Mouse (Mus musculus) lung, postnatal 0 days (tissue): Measurements from ENCODE around the gene 4930404N11Rik. TPM values are rescaled to one million over a fixed set of nuclear protein-coding genes. Genes with fewer than 3 reads are reported as not detected.

Experiments used
- ATAC-seq: fragments of 200-750 bp; cut with Nextera tagmentation; 2 replicates; pipeline ENCODE4 v1.8.0; 2017; ENCODE audit warnings: moderate library complexity
- DNase-seq: peaks from one replicate; pipeline ENCODE4 v3.0.0-alpha.2; 2016; ENCODE audit warnings: low spot score
- H3K27ac ChIP-seq: fragments of 300-500 bp; sonication (generic); 2 replicates; pipeline ENCODE4 v1.5.1; 2014; ENCODE audit warnings: antibody characterized with exemption, mild to moderate bottlenecking, low read length, mixed read lengths
- H3K27me3 ChIP-seq: fragments of 300-500 bp; sonication (generic); replicated peaks from 2 replicates; pipeline ENCODE4 v1.6.1; 2014; ENCODE audit warnings: low read length, mixed read lengths; ENCODE audit not compliant: insufficient read depth
- H3K36me3 ChIP-seq: fragments of 300-500 bp; sonication (generic); 2 replicates; pipeline ENCODE4 v1.6.1; 2014; ENCODE audit warnings: low read length, mixed read lengths; ENCODE audit not compliant: insufficient read depth
- H3K4me1 ChIP-seq: fragments of 300-500 bp; sonication (generic); 2 replicates; pipeline ENCODE4 v1.6.1; 2014; ENCODE audit warnings: antibody characterized with exemption, low read depth, low read length, mixed read lengths; ENCODE audit not compliant: insufficient read depth
- H3K4me2 ChIP-seq: fragments of 300-500 bp; sonication (generic); replicated peaks from 2 replicates; pipeline ENCODE4 v1.6.1; 2014; ENCODE audit warnings: low read depth, mild to moderate bottlenecking, low read length, moderate library complexity, mixed read lengths
- H3K4me3 ChIP-seq: fragments of 300-500 bp; sonication (generic); 2 replicates; pipeline ENCODE4 v1.5.1; 2014; ENCODE audit warnings: low read depth, low read length
- H3K9ac ChIP-seq: fragments of 300-500 bp; sonication (generic); replicated peaks from 2 replicates; pipeline ENCODE4 v1.6.1; 2014; ENCODE audit warnings: low read depth, mild to moderate bottlenecking
- H3K9me3 ChIP-seq: fragments of 300-500 bp; sonication (generic); 2 replicates; pipeline ENCODE4 v1.6.1; 2016; ENCODE audit warnings: low read length, mixed read lengths
- CTCF ChIP-seq: IDR thresholded peaks from 2 replicates; pipeline ENCODE4 v1.5.1; 2016; ENCODE audit warnings: antibody characterized with exemption, mild to moderate bottlenecking
- EP300 ChIP-seq: IDR thresholded peaks from 2 replicates; pipeline ENCODE4 v1.6.1; 2016; ENCODE audit warnings: antibody characterized with exemption, mild to moderate bottlenecking, control low read depth
- WGBS: fragments of 180-500 bp; shearing (Covaris S2); extraction: QIAGEN DNeasy Blood & Tissue Kit; methylation state at CpG from one replicate; pipeline ENCODE4 v1.1.7; 2014; 5-methylcytosine and 5-hydroxymethylcytosine counted together
- microRNA-seq: library from miRNA; unstranded; fragments of <30 nt; microRNA quantifications from one replicate; pipeline ENCODE4, GENCODE M21; 2016
- polyA plus RNA-seq: library from polyadenylated mRNA; unstranded; fragments of >200 nt; fragmentation: Nextera tagmentation; extraction: Ambion mirVana; gene quantifications from 2 replicates; pipeline ENCODE4 v1.2.1, GENCODE M21; 2015

The 4930404N11Rik gene
- polyA plus RNA-seq, 1 experiment from 2014 or later: 5.4 TPM

DNA sequence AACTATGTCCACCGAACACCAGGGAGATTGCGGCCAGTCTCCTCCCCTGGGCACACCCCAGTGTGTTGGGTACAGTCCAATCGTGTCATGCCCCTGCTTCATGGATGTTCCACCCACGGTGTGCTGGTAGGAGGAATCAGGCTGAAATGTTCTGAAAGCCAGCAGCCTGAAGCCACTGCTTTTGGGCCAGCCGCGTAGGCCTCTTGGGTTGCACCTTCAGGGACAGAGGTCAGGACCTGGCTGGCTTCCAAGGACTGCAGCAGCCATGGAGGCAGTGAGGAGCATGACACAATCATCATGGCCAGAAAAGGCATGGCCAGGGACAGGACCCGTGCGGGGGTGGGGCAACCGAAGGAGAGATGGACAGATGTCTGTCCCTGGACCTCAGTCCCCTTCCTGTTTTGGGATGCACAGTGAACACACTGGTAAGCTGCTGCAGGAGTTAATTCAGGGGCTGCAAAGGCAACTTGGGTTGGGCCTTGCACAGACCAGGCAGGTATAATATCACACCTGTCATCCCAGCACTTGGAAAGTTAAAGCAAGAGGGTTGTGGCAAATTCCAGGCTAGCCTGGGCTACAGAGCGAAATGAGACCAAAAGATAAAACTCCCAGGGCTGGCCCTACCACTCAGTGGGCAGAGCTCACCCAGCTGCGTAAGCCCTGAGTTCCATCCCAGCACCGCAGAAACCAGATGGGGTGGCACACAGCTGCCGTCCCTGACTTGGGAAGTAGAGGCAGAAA lies 46.9 kb downstream of the 4930404N11Rik start:
- Histone ChIP-seq H3K9me3 (no peaks in the 10 kb centered on the region), H3K4me1 (peaks cover 10% of the 10 kb centered on the region), H3K36me3 (peaks cover 16% of the 10 kb centered on the region), H3K9ac (no peak overlapping the region), H3K4me2 (no peak overlapping the region), H3K4me3 (no peak overlapping the region), H3K27ac (no peak overlapping the region), H3K27me3 (no peaks in the 10 kb centered on the region)
- ATAC-seq: no peak
- TF ChIP-seq CTCF: no peak
- TF ChIP-seq EP300: no peak
- DNase-seq: peak; percentile 42
- 80% methylated on average over 13 of the region's 13 CpGs for WGBS

GRCm38 (mm10) chr10:81317273-81317672 lies 48.3 kb downstream of the 4930404N11Rik start:
- Histone ChIP-seq H3K9me3 (no peaks in the 10 kb centered on the region), H3K4me3 (0 out of 2 replicates have a peak overlapping the region, but pooled peaks have one; percentile 17), H3K36me3 (peaks cover 10% of the 10 kb centered on the region; the same call in 1 of the 2 replicates), H3K9ac (no peak overlapping the region; the same call in 1 of the 2 replicates), H3K27me3 (no peaks in the 10 kb centered on the region), H3K4me1 (peaks cover 10% of the 10 kb centered on the region), H3K4me2 (peak overlapping the region; percentile 61), H3K27ac (peak overlapping the region; percentile 35)
- DNase-seq: peak; percentile 95
- WGBS: 18% methylated on average over 20 of the region's 20 CpGs
- TF ChIP-seq CTCF: peak; percentile 2; the same call in 1 of the 2 replicates
- no peak for TF ChIP-seq EP300
- peak; percentile 7 for ATAC-seq

- Histone ChIP-seq H3K27me3 (no peaks in the 10 kb centered on the region), H3K27ac (0 out of 2 replicates have a peak overlapping the region, but pooled peaks have one; percentile 20), H3K4me1 (peaks cover 10% of the 10 kb centered on the region; the same call in 1 of the 2 replicates), H3K4me3 (0 out of 2 replicates have a peak overlapping the region, but pooled peaks have one; percentile 17), H3K9me3 (no peaks in the 10 kb centered on the region), H3K4me2 (peak overlapping the region; percentile 61), H3K9ac (no peak overlapping the region; the same call in 1 of the 2 replicates), H3K36me3 (peaks cover 10% of the 10 kb centered on the region; the same call in 1 of the 2 replicates)
- 49% methylated on average over 15 of the region's 16 CpGs for WGBS
- DNase-seq (peak; percentile 54), ATAC-seq (no peak)
- TF ChIP-seq EP300 (no peak), CTCF (peak; percentile 68)
Observed at GRCm38 (mm10) chr10:81316338-81317060, 49.1 kb downstream of the 4930404N11Rik start.

GRCm38 (mm10) chr10:81315587-81315986 lies 50.0 kb downstream of the 4930404N11Rik start:
- Histone ChIP-seq H3K4me2 (no peak overlapping the region), H3K27ac (no peak overlapping the region), H3K36me3 (peaks cover 13% of the 10 kb centered on the region), H3K4me3 (no peak overlapping the region), H3K4me1 (peaks cover 10% of the 10 kb centered on the region; the same call in 1 of the 2 replicates), H3K9me3 (no peaks in the 10 kb centered on the region), H3K27me3 (no peaks in the 10 kb centered on the region), H3K9ac (no peak overlapping the region)
- ATAC-seq (no peak), DNase-seq (no peak)
- TF ChIP-seq EP300 (no peak), CTCF (no peak)
- WGBS: 89% methylated on average over 16 of the region's 16 CpGs

DNA sequence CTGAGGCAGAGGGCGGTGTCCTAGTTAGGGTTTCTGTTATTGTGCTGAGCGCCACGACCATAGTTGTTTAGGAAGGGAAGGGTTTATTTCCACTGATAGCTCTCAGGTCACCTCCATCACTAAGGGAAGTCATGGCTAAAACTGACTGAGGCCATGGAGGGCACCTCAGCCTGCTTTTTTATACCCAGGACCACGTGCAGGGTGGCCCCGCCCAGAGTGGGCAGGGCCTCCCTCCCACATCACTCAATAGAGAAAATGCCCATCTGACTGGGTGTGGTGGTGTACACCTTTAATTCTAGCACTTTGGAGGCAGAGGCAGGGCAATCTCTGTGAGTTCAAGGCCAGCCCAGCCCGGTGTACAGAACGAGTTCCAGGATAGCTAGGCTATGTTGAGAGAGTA lies 51.4 kb downstream of the 4930404N11Rik start:
- 79% methylated on average over 7 of the region's 7 CpGs for WGBS

DNA sequence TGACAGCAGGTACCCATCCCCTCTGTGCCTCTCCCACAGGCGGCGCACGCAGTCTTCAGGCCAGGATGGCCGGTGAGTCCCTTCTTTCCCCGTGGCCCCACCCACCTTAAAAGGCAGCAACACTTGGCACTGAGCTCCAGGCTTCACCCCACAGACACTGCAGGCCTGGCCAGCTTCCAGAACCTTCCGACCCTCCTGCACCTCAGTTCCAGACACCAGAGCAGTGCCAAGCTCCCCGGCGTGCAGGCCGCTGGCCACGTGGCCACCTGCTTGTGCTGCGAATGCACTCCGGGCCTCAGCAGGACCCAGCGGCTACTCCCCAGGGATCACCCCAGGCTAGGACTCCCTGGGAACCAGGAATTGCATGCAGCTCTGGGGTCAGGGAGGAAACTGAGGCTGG lies 52.0 kb downstream of the 4930404N11Rik start:
- Histone ChIP-seq H3K4me1 (no peaks in the 10 kb centered on the region), H3K9me3 (no peaks in the 10 kb centered on the region), H3K9ac (no peak overlapping the region), H3K27me3 (no peaks in the 10 kb centered on the region), H3K4me2 (no peak overlapping the region), H3K4me3 (no peak overlapping the region), H3K27ac (no peak overlapping the region), H3K36me3 (peaks cover 19% of the 10 kb centered on the region)
- 90% methylated on average over 13 of the region's 13 CpGs for WGBS
- DNase-seq: no peak
- no peak for ATAC-seq
- TF ChIP-seq EP300 (no peak), CTCF (no peak)

More for the DNA sequence above, 51.4 kb downstream of the 4930404N11Rik start:
- no peaks in the 10 kb centered on the region for H3K27me3 ChIP-seq
- TF ChIP-seq EP300 (no peak), CTCF (no peak)
- DNase-seq (no peak), ATAC-seq (no peak)
- no peak overlapping the region for H3K27ac ChIP-seq
- H3K4me2 ChIP-seq: no peak overlapping the region
- no peaks in the 10 kb centered on the region for H3K9me3 ChIP-seq
- peaks cover 2% of the 10 kb centered on the region; the same call in 1 of the 2 replicates for H3K4me1 ChIP-seq
- peaks cover 14% of the 10 kb centered on the region for H3K36me3 ChIP-seq
- no peak overlapping the region for H3K4me3 ChIP-seq
- H3K9ac ChIP-seq: no peak overlapping the region

Small RNA genes within 50 kb of the gene (microRNA-seq; reads per million reads assigned to microRNA genes)
- gene Mir6913: not detected

Other genes starting within 250 kb of the 4930404N11Rik start
- 58.2 and 62.0 TPM in 2 replicates for gene Zbtb7a, start 230.6 kb downstream of the 4930404N11Rik start, polyA plus RNA-seq
- 27.9 TPM in 2 replicates for gene Pias4, start 197.9 kb downstream of the 4930404N11Rik start, polyA plus RNA-seq
- 509 and 537 TPM in 2 replicates for gene Eef2, start 189.2 kb downstream of the 4930404N11Rik start, polyA plus RNA-seq
- gene Dapk3, start 182.8 kb downstream of the 4930404N11Rik start, polyA plus RNA-seq: 48.9 and 50.2 TPM in 2 replicates
- 0.16 and 0.25 TPM in 2 replicates for gene 4930442H23Rik, start 182.0 kb downstream of the 4930404N11Rik start, polyA plus RNA-seq
- 0.80 and 0.92 TPM in 2 replicates for gene Nmrk2, start 163.8 kb downstream of the 4930404N11Rik start, polyA plus RNA-seq
- not detected in 2 replicates for gene Atcay, start 135.0 kb downstream of the 4930404N11Rik start, polyA plus RNA-seq
- gene Zfr2, start 132.7 kb downstream of the 4930404N11Rik start, polyA plus RNA-seq: 2.3 and 2.4 TPM in 2 replicates
- gene Matk, start 112.9 kb downstream of the 4930404N11Rik start, polyA plus RNA-seq: 1.5 and 1.6 TPM in 2 replicates
- gene Mrpl54, start 98.9 kb downstream of the 4930404N11Rik start, polyA plus RNA-seq: 132 and 162 TPM in 2 replicates
- gene Apba3, start 98.9 kb downstream of the 4930404N11Rik start, polyA plus RNA-seq: 47.9 and 49.4 TPM in 2 replicates
- 24.1 and 30.8 TPM in 2 replicates for gene Tjp3, start 74.2 kb downstream of the 4930404N11Rik start, polyA plus RNA-seq
- 31.2 and 32.4 TPM in 2 replicates for gene Pip5k1c, start 72.9 kb downstream of the 4930404N11Rik start, polyA plus RNA-seq
- 20.3 and 23.0 TPM in 2 replicates for gene Cactin, start 44.7 kb downstream of the 4930404N11Rik start, polyA plus RNA-seq
- gene Tbxa2r, start 37.1 kb downstream of the 4930404N11Rik start, polyA plus RNA-seq: 19.6 and 28.4 TPM in 2 replicates
- 0.33 and 0.55 TPM in 2 replicates for gene Gipc3, start 22.6 kb downstream of the 4930404N11Rik start, polyA plus RNA-seq
- gene Hmg20b, start 15.3 kb downstream of the 4930404N11Rik start, polyA plus RNA-seq: 94.3 and 101 TPM in 2 replicates
- 14.0 and 16.9 TPM in 2 replicates for gene Mfsd12, start 8.3 kb downstream of the 4930404N11Rik start, polyA plus RNA-seq
- 39.5 and 39.7 TPM in 2 replicates for gene Fzr1, start 12.7 kb upstream of the 4930404N11Rik start, polyA plus RNA-seq
- gene Dohh, start 18.6 kb upstream of the 4930404N11Rik start, polyA plus RNA-seq: 49.4 and 55.2 TPM in 2 replicates
- gene Gm48551, start 18.6 kb upstream of the 4930404N11Rik start, polyA plus RNA-seq: 2.4 and 3.0 TPM in 2 replicates
- 0.20 and 0.63 TPM in 2 replicates for gene Gm48552, start 23.2 kb upstream of the 4930404N11Rik start, polyA plus RNA-seq
- gene Smim24, start 27.2 kb upstream of the 4930404N11Rik start, polyA plus RNA-seq: 3.1 and 3.6 TPM in 2 replicates
- 73.6 and 83.9 TPM in 2 replicates for gene Nfic, start 89.8 kb upstream of the 4930404N11Rik start, polyA plus RNA-seq
- 0.08 and 0.11 TPM in 2 replicates for gene Celf5, start 116.9 kb upstream of the 4930404N11Rik start, polyA plus RNA-seq
- gene Ncln, start 130.6 kb upstream of the 4930404N11Rik start, polyA plus RNA-seq: 40.7 and 46.7 TPM in 2 replicates
- 19.0 and 19.3 TPM in 2 replicates for gene S1pr4, start 134.3 kb upstream of the 4930404N11Rik start, polyA plus RNA-seq
- 4.2 and 4.6 TPM in 2 replicates for gene Gna15, start 158.4 kb upstream of the 4930404N11Rik start, polyA plus RNA-seq
- 62.5 and 63.2 TPM in 2 replicates for gene Gna11, start 179.4 kb upstream of the 4930404N11Rik start, polyA plus RNA-seq
- gene Aes, start 193.7 kb upstream of the 4930404N11Rik start, polyA plus RNA-seq: 467 and 473 TPM in 2 replicates
- 29.9 and 37.0 TPM in 2 replicates for gene Tle2, start 208.7 kb upstream of the 4930404N11Rik start, polyA plus RNA-seq
- 12.8 and 18.5 TPM in 2 replicates for gene Tle6, start 235.3 kb upstream of the 4930404N11Rik start, polyA plus RNA-seq
- gene BC025920, start 240.5 kb upstream of the 4930404N11Rik start, polyA plus RNA-seq: 0.07 and 0.29 TPM in 2 replicates